Mouse (Mus musculus) stomach, postnatal 0 days (tissue): ENCODE results near the gene Prdx5. TPM values are rescaled to one million over a fixed set of nuclear protein-coding genes. Genes with fewer than 3 reads are reported as not detected.

Source experiments
- ATAC-seq: fragments of 200-750 bp; cut with Nextera tagmentation; 2 replicates; pipeline ENCODE4 v1.8.0; 2017; ENCODE audit not compliant: low FRiP score, low TSS enrichment
- DNase-seq: peaks from one replicate; pipeline ENCODE4 v3.0.0-alpha.2; 2016; ENCODE audit warnings: low spot score
- H3K27ac ChIP-seq: fragments of 300-500 bp; sonication (generic); replicated peaks from 2 replicates; pipeline ENCODE4 v1.5.1; 2014; ENCODE audit warnings: mild to moderate bottlenecking, control low read depth
- H3K27me3 ChIP-seq: fragments of 300-500 bp; sonication (generic); 2 replicates; pipeline ENCODE4 v1.6.1; 2014; ENCODE audit warnings: low read length; ENCODE audit not compliant: control insufficient read depth, insufficient read depth
- H3K36me3 ChIP-seq: fragments of 300-500 bp; sonication (generic); 2 replicates; pipeline ENCODE4 v1.6.1; 2014; ENCODE audit warnings: low read length, mixed read lengths; ENCODE audit not compliant: control insufficient read depth, insufficient read depth
- H3K4me1 ChIP-seq: fragments of 300-500 bp; sonication (generic); replicated peaks from 2 replicates; pipeline ENCODE4 v1.6.1; 2014; ENCODE audit warnings: antibody characterized with exemption; ENCODE audit not compliant: control insufficient read depth, insufficient read depth
- H3K4me2 ChIP-seq: fragments of 300-500 bp; sonication (generic); replicated peaks from 2 replicates; pipeline ENCODE4 v1.6.1; 2014; ENCODE audit warnings: low read depth, mild to moderate bottlenecking, control low read depth, moderate library complexity
- H3K4me3 ChIP-seq: fragments of 300-500 bp; sonication (generic); 2 replicates; pipeline ENCODE4 v1.5.1; 2014; ENCODE audit warnings: low read depth, low read length, control low read depth
- H3K9ac ChIP-seq: fragments of 300-500 bp; sonication (generic); 2 replicates; pipeline ENCODE4 v1.6.1; 2014; ENCODE audit warnings: mild to moderate bottlenecking, low read length, control low read depth, mixed read lengths
- H3K9me3 ChIP-seq: fragments of 300-500 bp; sonication (generic); 2 replicates; pipeline ENCODE4 v1.6.1; 2016; ENCODE audit warnings: low read length; ENCODE audit not compliant: control insufficient read depth
- CTCF ChIP-seq: IDR thresholded peaks from 2 replicates; pipeline ENCODE4 v1.5.1; 2016; ENCODE audit warnings: antibody characterized with exemption, low read depth, mild to moderate bottlenecking, moderate library complexity
- EP300 ChIP-seq: optimal IDR thresholded peaks from 2 replicates; pipeline ENCODE3; 2016; ENCODE audit warnings: antibody characterized with exemption
- whole genome bisulfite sequencing: fragments of 180-500 bp; shearing (Covaris S2); extraction: QIAGEN DNeasy Blood & Tissue Kit; methylation state at CpG from one replicate; pipeline ENCODE4 v1.1.7; 2014; 5-methylcytosine and 5-hydroxymethylcytosine counted together
- polyA plus RNA-seq: library from polyadenylated mRNA; unstranded; fragments of >200 nt; fragmentation: Nextera tagmentation; extraction: Ambion mirVana; gene quantifications from 2 replicates; pipeline ENCODE4 v1.2.1, GENCODE M21; 2015

The Prdx5 gene
- polyA plus RNA-seq, 1 experiment from 2014 or later = 537 TPM

- no peak for TF ChIP-seq EP300
- TF ChIP-seq CTCF = no peak
- DNase-seq = no peak
- Histone ChIP-seq H3K9ac (no peak overlapping the region), H3K4me2 (no peak overlapping the region), H3K27ac (no peak overlapping the region), H3K4me3 (no peak overlapping the region), H3K9me3 (no peaks in the 10 kb centered on the region), H3K4me1 (peaks cover 6% of the 10 kb centered on the region; the same call in 1 of the 2 replicates), H3K27me3 (no peaks in the 10 kb centered on the region), H3K36me3 (peaks cover 2% of the 10 kb centered on the region; the same call in 1 of the 2 replicates)
- WGBS = 72% methylated on average over 4 of the region's 4 CpGs
- ATAC-seq = no peak
These were observed 38.3 kb upstream of the Prdx5 start for GRCm38 (mm10) chr19:6948186-6948585.

GRCm38 (mm10) chr19:6947742-6948141, 37.8 kb upstream of the Prdx5 start:
- H3K4me1 ChIP-seq = peaks cover 2% of the 10 kb centered on the region; the same call in 1 of the 2 replicates
- ATAC-seq (no peak), DNase-seq (no peak)
- H3K36me3 ChIP-seq = peaks cover 2% of the 10 kb centered on the region; the same call in 1 of the 2 replicates
- H3K4me2 ChIP-seq = no peak overlapping the region
- H3K27ac ChIP-seq = no peak overlapping the region
- H3K27me3 ChIP-seq = no peaks in the 10 kb centered on the region
- TF ChIP-seq CTCF = no peak
- no peak for TF ChIP-seq EP300
- no peak overlapping the region for H3K4me3 ChIP-seq
- no peak overlapping the region for H3K9ac ChIP-seq
- no peaks in the 10 kb centered on the region for H3K9me3 ChIP-seq
- WGBS = 48% methylated on average over 4 of the region's 4 CpGs

GRCm38 (mm10) chr19:6943709-6944108, 33.8 kb upstream of the Prdx5 start:
- DNase-seq (no peak), ATAC-seq (no peak)
- H3K27ac ChIP-seq = no peak overlapping the region
- H3K4me2 ChIP-seq = no peak overlapping the region
- H3K4me3 ChIP-seq = no peak overlapping the region
- WGBS = 93% methylated on average over 6 of the region's 6 CpGs
- TF ChIP-seq CTCF = no peak
- TF ChIP-seq EP300 = no peak
- peaks cover 2% of the 10 kb centered on the region; the same call in 1 of the 2 replicates for H3K36me3 ChIP-seq
- no peak overlapping the region for H3K9ac ChIP-seq
- H3K27me3 ChIP-seq = no peaks in the 10 kb centered on the region
- H3K9me3 ChIP-seq = no peaks in the 10 kb centered on the region
- H3K4me1 ChIP-seq = peaks cover 5% of the 10 kb centered on the region; the same call in 1 of the 2 replicates

GRCm38 (mm10) chr19:6942764-6943163, 32.9 kb upstream of the Prdx5 start:
- peak overlapping the region; percentile 98 for H3K4me2 ChIP-seq
- peak overlapping the region; percentile 98 for H3K27ac ChIP-seq
- H3K4me1 ChIP-seq = peaks cover 5% of the 10 kb centered on the region; the same call in 1 of the 2 replicates
- no peak for TF ChIP-seq EP300
- no peak for TF ChIP-seq CTCF
- DNase-seq (no peak), ATAC-seq (no peak)
- H3K36me3 ChIP-seq = peaks cover 2% of the 10 kb centered on the region; the same call in 1 of the 2 replicates
- H3K27me3 ChIP-seq = no peaks in the 10 kb centered on the region
- H3K9me3 ChIP-seq = no peaks in the 10 kb centered on the region
- H3K4me3 ChIP-seq = peak overlapping the region; percentile 64
- peak overlapping the region; percentile 80 for H3K9ac ChIP-seq
- whole genome bisulfite sequencing = 23% methylated on average over 5 of the region's 5 CpGs

GRCm38 (mm10) chr19:6942249-6942691, 32.4 kb upstream of the Prdx5 start, which contains the start of gene Gpr137:
Gpr137 (minus strand) TSS chr19:6942480.
- WGBS = under 1% methylated on average over 27 of the region's 27 CpGs
- peak; percentile 90 for ATAC-seq

More at GRCm38 (mm10) chr19:6942249-6942691, 32.4 kb upstream of the Prdx5 start, which contains the start of gene Gpr137:
- no peaks in the 10 kb centered on the region for H3K27me3 ChIP-seq
- no peak; the same call in 1 of the 2 replicates for TF ChIP-seq CTCF
- TF ChIP-seq EP300 = no peak
- H3K9me3 ChIP-seq = no peaks in the 10 kb centered on the region
- peak within 1 kb of the TSS; percentile 98 for H3K4me2 ChIP-seq
- H3K27ac ChIP-seq = peak within 1 kb of the TSS; percentile 98
- H3K4me1 ChIP-seq = peaks cover 5% of the 10 kb centered on the region; the same call in 1 of the 2 replicates
- DNase-seq = peak; percentile 97
- peak within 1 kb of the TSS; percentile 80 for H3K9ac ChIP-seq
- peaks cover 2% of the 10 kb centered on the region; the same call in 1 of the 2 replicates for H3K36me3 ChIP-seq
- H3K4me3 ChIP-seq = peak within 1 kb of the TSS; percentile 64
